Mouse (Mus musculus) embryonic fibroblast, embryonic 13.5 days (primary cell): ENCODE measurements around the gene Kcnip4.

Source experiments
- CTCF ChIP-seq: IDR thresholded peaks from 2 replicates; pipeline ENCODE4 v1.5.1; 2011; ENCODE audit warnings: mild to moderate bottlenecking, control low read depth, low read length, moderate library complexity, borderline replicate concordance; ENCODE audit not compliant: insufficient read depth
- POLR2A ChIP-seq: IDR thresholded peaks from 2 replicates; pipeline ENCODE4 v1.6.1; 2011; ENCODE audit warnings: low read depth, mild to moderate bottlenecking, control low read depth, low read length, moderate library complexity

DNA sequence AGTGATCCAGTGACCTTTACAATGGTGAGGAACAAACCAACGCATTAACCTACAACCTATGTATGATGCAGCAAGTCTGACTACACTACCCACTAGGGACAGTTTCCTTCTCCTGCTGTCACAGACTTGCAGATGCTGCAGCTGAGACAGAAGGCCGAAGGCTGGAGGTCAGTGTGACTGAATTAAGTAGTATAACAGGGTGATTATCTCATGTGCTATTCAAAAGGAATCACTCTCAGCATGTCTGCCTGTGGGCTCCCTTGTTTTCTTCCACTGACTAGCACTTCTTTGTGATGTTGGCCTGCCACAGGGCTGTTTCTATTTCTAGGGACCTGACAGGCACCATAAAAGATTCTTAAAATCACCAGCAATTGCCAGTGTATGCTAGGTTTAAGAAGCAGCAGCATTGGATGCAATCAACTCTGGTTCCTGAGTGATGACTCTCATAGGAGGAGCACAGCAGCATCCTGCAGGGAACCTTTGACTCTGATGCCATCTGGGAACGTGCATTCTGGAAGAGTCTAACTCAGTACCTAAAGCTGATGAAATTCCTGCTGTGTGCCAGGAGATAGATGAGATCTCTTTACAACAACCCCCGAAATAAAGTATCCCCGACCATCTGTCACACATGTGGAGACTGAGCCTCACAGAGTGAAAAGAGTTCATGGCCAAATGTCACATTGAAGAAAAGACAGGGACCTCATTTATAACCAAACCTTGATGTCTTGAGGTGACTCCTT, 1035.0 kb downstream of the Kcnip4 start:
- TF ChIP-seq POLR2A (no peak), CTCF (no peak)
